Mouse (Mus musculus): ENCODE data around the gene Ciart. TPM values are rescaled to one million over a fixed set of nuclear protein-coding genes. Genes with fewer than 3 reads are reported as not detected.
A peak's percentile ranks its signal among the peaks of the same experiment; 100 is the strongest.
"Not testable (repeated sequence)": the region's sequence is repeated elsewhere in the genome, so short reads cannot be mapped to it uniquely, and the experiment has no call there.

The Ciart gene
- 4.3 TPM in 2 replicates for polyA plus RNA-seq (2015; fragmentation: Nextera tagmentation; extraction: Ambion mirVana)

GRCm38 (mm10) chr3:95881979-95882815 is at the start of gene Ciart:
TSS of gene Ciart (minus strand) at chr3:95882251.
- WGBS: under 1% methylated on average over 66 of the region's 66 CpGs
- no peaks in the 10 kb centered on the region for H3K36me3 ChIP-seq

DNA sequence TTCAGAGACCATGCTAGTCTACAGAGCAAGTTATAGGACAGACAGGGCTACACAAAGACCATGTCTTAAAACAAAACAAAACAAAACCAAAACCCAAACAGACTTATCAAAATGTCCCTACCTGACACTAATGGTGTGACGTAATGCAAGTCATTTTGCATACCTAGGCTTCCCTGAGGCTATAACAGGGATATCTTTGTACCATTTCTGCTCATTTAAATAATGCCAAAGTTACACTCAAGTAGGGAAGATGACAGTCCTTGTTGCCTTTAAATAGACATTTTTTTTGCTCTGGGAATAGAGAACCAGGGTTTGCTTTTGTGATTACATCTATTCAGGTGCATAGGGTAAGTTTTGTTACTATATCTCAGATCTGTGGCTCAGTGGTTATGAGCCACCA is 49.4 kb upstream of the Ciart start:
- Histone ChIP-seq H3K4me1 (peaks cover 22% of the 10 kb centered on the region), H3K4me2 (replicated peaks) (0 out of 2 replicates have a peak overlapping the region, but pooled peaks have one; percentile 61), H3K4me3 (no peak overlapping the region), H3K27me3 (no peaks in the 10 kb centered on the region), H3K9ac (replicated peaks) (no peak overlapping the region), H3K36me3 (peaks cover 19% of the 10 kb centered on the region), H3K27ac (replicated peaks) (no peak overlapping the region), H3K9me3 (no peaks in the 10 kb centered on the region)
- WGBS: 80% methylated on average over 1 of the region's 1 CpGs
- no peak for ATAC-seq (replicated peaks)

More at GRCm38 (mm10) chr3:95881979-95882815, at the start of gene Ciart:
- H3K27ac ChIP-seq (replicated peaks): no peak within 1 kb of the TSS
- peak within 1 kb of the TSS; percentile 56 for H3K4me3 ChIP-seq
- H3K27me3 ChIP-seq: no peaks in the 10 kb centered on the region
- peak within 1 kb of the TSS; percentile 34 for H3K9ac ChIP-seq (replicated peaks)
- H3K4me1 ChIP-seq: peaks cover 15% of the 10 kb centered on the region
- peak within 1 kb of the TSS; percentile 100 for H3K4me2 ChIP-seq (replicated peaks)
- H3K9me3 ChIP-seq: no peaks in the 10 kb centered on the region
- peak; percentile 99 for ATAC-seq (replicated peaks)

- Histone ChIP-seq H3K36me3 (peaks cover 16% of the 10 kb centered on the region), H3K4me2 (replicated peaks) (peak overlapping the region; percentile 61), H3K27me3 (no peaks in the 10 kb centered on the region), H3K27ac (replicated peaks) (peak overlapping the region; percentile 87), H3K4me1 (peaks cover 22% of the 10 kb centered on the region), H3K9ac (replicated peaks) (peak overlapping the region; percentile 78), H3K4me3 (peak overlapping the region; percentile 78), H3K9me3 (no peaks in the 10 kb centered on the region)
- no peak for ATAC-seq (replicated peaks)
- 2% methylated on average over 5 of the region's 5 CpGs for WGBS
Measured at GRCm38 (mm10) chr3:95930471-95930789, 48.4 kb upstream of the Ciart start.

DNA sequence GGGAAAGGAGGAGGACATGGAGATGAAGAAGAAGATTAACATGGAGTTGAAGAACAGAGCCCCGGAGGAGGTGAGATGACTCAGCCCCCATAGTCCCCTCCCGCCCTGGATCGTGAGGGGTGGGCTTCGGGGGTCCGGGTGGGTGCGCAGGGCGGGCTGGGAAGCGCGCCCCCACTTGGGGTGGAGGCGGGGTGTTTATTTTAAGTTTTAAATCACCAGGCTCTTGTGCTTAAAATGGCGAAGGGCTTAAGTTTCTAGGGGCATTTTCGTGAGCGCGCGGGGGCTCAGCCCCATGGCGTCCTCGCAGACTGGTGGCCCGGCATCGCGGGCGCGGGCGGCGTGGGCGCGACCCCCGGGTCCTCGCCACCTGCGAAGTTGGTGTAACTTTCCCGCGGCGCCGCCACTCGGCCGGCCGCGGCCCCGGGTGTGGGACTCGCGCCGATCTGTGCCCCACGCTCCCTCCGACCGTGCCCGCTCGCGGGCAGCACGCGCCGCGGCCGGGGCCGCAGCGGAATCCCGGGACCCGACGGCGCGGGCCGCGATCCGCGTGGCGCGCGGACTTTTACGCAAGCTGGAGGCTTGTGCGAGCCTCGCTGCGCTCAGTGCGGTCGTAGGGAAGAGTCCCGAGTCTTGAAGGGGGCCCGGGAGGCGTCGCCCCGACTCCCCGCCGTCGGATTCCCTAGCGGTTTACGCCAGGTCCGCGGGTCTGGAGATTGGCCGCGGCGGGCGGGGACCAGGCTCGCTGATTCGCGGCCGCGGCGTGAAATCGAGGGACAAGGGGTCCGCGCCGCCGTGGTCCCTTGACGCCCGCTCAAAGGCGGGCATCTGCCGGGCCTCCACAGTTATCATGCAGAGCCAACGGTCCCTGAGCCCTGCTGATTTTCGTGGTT is 47.8 kb upstream of the Ciart start:
- Histone ChIP-seq H3K27ac (replicated peaks) (peak overlapping the region; percentile 87), H3K9ac (replicated peaks) (peak overlapping the region; percentile 78), H3K4me2 (replicated peaks) (peak overlapping the region; percentile 61), H3K4me3 (peak overlapping the region; percentile 78), H3K27me3 (no peaks in the 10 kb centered on the region), H3K9me3 (no peaks in the 10 kb centered on the region), H3K4me1 (peaks cover 22% of the 10 kb centered on the region), H3K36me3 (peaks cover 11% of the 10 kb centered on the region)
- under 1% methylated on average over 105 of the region's 105 CpGs for WGBS
- peak; percentile 3; the same call in 1 of the 2 replicates for ATAC-seq (replicated peaks)

- H3K9ac ChIP-seq (replicated peaks): peak within 1 kb of the TSS; percentile 78
- no peaks in the 10 kb centered on the region for H3K9me3 ChIP-seq
- peaks cover 2% of the 10 kb centered on the region; the same call in 1 of the 2 replicates for H3K36me3 ChIP-seq
- ATAC-seq (replicated peaks): peak; percentile 100
- H3K4me1 ChIP-seq: peaks cover 22% of the 10 kb centered on the region
- H3K4me2 ChIP-seq (replicated peaks): peak within 1 kb of the TSS; percentile 61
- under 1% methylated on average over 49 of the region's 49 CpGs for WGBS
- peak within 1 kb of the TSS; percentile 78 for H3K4me3 ChIP-seq
- no peaks in the 10 kb centered on the region for H3K27me3 ChIP-seq
- peak within 1 kb of the TSS; percentile 87 for H3K27ac ChIP-seq (replicated peaks)
Measured at GRCm38 (mm10) chr3:95928658-95929503, 46.8 kb upstream of the Ciart start, which contains the start of gene Anp32e. TSS of gene Anp32e (plus strand) at chr3:95929246.

GRCm38 (mm10) chr3:95928261-95928657 is 46.2 kb upstream of the Ciart start:
- WGBS: 77% methylated on average over 6 of the region's 6 CpGs
- peak overlapping the region; percentile 68 for H3K27ac ChIP-seq (replicated peaks)

DNA sequence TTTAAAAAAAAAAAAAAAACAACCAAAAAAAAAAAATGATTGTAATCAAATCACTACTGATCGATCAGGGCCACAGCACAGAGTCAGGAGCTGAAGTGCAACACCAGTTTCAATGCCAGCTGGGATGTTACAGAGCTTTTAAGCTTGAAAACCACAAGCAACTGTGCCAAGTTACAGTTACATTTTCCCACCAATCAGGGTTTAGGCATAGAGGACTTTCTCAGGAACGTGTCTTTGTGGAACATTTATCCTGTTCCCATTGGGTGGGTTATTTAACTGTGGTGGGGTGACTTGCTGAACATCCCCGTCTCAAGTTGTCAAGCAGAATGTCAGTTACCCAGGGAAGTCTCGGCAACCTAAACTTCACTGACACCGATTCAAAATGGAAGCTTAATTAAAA is 43.0 kb upstream of the Ciart start:
- H3K9ac ChIP-seq (replicated peaks): no peak overlapping the region
- peaks cover 5% of the 10 kb centered on the region; the same call in 1 of the 2 replicates for H3K4me1 ChIP-seq
- H3K27me3 ChIP-seq: no peaks in the 10 kb centered on the region
- no peak overlapping the region for H3K4me2 ChIP-seq (replicated peaks)
- ATAC-seq (replicated peaks): no peak
- H3K27ac ChIP-seq (replicated peaks): no peak overlapping the region
- no peaks in the 10 kb centered on the region for H3K36me3 ChIP-seq
- no peaks in the 10 kb centered on the region for H3K9me3 ChIP-seq
- H3K4me3 ChIP-seq: no peak overlapping the region
- 82% methylated on average over 5 of the region's 5 CpGs for WGBS

More at GRCm38 (mm10) chr3:95928261-95928657, 46.2 kb upstream of the Ciart start:
- H3K27me3 ChIP-seq: no peaks in the 10 kb centered on the region
- peak overlapping the region; percentile 78 for H3K4me3 ChIP-seq
- no peaks in the 10 kb centered on the region for H3K9me3 ChIP-seq
- H3K36me3 ChIP-seq: no peaks in the 10 kb centered on the region
- no peak for ATAC-seq (replicated peaks)
- H3K4me2 ChIP-seq (replicated peaks): peak overlapping the region; percentile 59
- peak overlapping the region; percentile 40; the same call in 1 of the 2 replicates for H3K9ac ChIP-seq (replicated peaks)
- H3K4me1 ChIP-seq: peaks cover 22% of the 10 kb centered on the region

GRCm38 (mm10) chr3:95924185-95924584 is 42.1 kb upstream of the Ciart start:
- ATAC-seq (replicated peaks): no peak
- Histone ChIP-seq H3K36me3 (no peaks in the 10 kb centered on the region), H3K27ac (replicated peaks) (no peak overlapping the region), H3K4me2 (replicated peaks) (no peak overlapping the region), H3K4me1 (peaks cover 4% of the 10 kb centered on the region; the same call in 1 of the 2 replicates), H3K4me3 (no peak overlapping the region), H3K9me3 (no peaks in the 10 kb centered on the region), H3K27me3 (no peaks in the 10 kb centered on the region), H3K9ac (replicated peaks) (no peak overlapping the region)
- WGBS: 83% methylated on average over 4 of the region's 4 CpGs

GRCm38 (mm10) chr3:95923429-95923828 is 41.4 kb upstream of the Ciart start:
- not testable (repeated sequence) for H3K9ac ChIP-seq (replicated peaks); H3K4me1 ChIP-seq; H3K9me3 ChIP-seq; H3K4me2 ChIP-seq (replicated peaks); H3K27ac ChIP-seq (replicated peaks); ATAC-seq (replicated peaks); H3K27me3 ChIP-seq; H3K36me3 ChIP-seq; H3K4me3 ChIP-seq
- 94% methylated on average over 7 of the region's 7 CpGs for WGBS

DNA sequence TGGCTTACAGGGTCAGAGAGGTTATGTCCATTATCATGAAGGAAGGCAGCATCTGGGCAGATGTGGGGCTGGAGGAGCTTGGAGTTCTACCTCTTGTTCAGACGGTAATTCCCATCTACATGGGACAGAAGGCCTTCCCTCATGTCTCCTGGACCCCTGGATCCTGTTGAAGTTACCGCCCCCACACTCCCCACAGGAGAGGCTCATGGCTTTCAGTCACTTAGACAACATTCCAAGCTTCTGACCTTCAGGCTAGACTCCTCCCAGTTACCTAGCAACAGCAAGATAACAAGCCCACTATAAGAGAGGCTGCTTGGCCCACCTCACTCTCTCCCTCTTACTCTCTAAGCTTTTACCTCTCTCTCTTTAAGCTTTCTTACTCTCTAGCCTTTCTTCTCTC is 38.5 kb upstream of the Ciart start:
- H3K4me1 ChIP-seq; H3K27ac ChIP-seq (replicated peaks); H3K9me3 ChIP-seq; H3K4me2 ChIP-seq (replicated peaks); H3K9ac ChIP-seq (replicated peaks); ATAC-seq (replicated peaks); H3K36me3 ChIP-seq; H3K4me3 ChIP-seq; H3K27me3 ChIP-seq: not testable (repeated sequence)
- 65% methylated on average over 2 of the region's 2 CpGs for WGBS

GRCm38 (mm10) chr3:95916760-95917159 is 34.7 kb upstream of the Ciart start:
- no peak overlapping the region for H3K4me3 ChIP-seq
- no peaks in the 10 kb centered on the region for H3K36me3 ChIP-seq
- H3K27ac ChIP-seq (replicated peaks): no peak overlapping the region
- no peaks in the 10 kb centered on the region for H3K27me3 ChIP-seq
- no peak overlapping the region for H3K9ac ChIP-seq (replicated peaks)
- 79% methylated on average over 7 of the region's 7 CpGs for WGBS
- H3K4me1 ChIP-seq: no peaks in the 10 kb centered on the region
- no peak for ATAC-seq (replicated peaks)
- H3K9me3 ChIP-seq: no peaks in the 10 kb centered on the region
- no peak overlapping the region for H3K4me2 ChIP-seq (replicated peaks)
